Comparison of ENCODE assay signal across 29 mouse cellular contexts in genomic region chr14:122003812-122004211, GRCm38 (mm10). TPM values are rescaled to one million over a fixed set of nuclear protein-coding genes. Genes with fewer than 3 reads are reported as not detected.
A peak's percentile ranks its signal among the peaks of the same experiment; 100 is the strongest.
DNase-seq lines count a peak whose midpoint lies in the region; ATAC-seq and TF ChIP-seq lines count a peak whose summit lies in the region.
"Had no signal": no experiment of that assay in that cellular context is flagged by ENCODE, and none has a peak within 500 bp of the region (broad histone marks: within the 10 kb centered on the region; RNA-seq: fewer than 3 reads in every experiment).

No protein-coding gene starts in this region.

- TF ChIP-seq EP300 in liver, postnatal 0 days (IDR thresholded peaks at IDR 0.05; ENCODE audit: low read depth), result no peak

- no peaks in the 10 kb centered on the region for H3K9me3 ChIP-seq in kidney, embryonic 16.5 days (ENCODE audit: low read length)
- no peaks in the 10 kb centered on the region for H3K9me3 ChIP-seq in liver, embryonic 13.5 days (replicated peaks)
- no peaks in the 10 kb centered on the region for H3K9me3 ChIP-seq in liver, postnatal 0 days (ENCODE audit: low read length)
- H3K9me3 ChIP-seq: embryonic facial prominence, embryonic 15.5 days; forebrain, embryonic 10.5 days; forebrain, embryonic 15.5 days; G1E; heart, embryonic 12.5 days; hindbrain, embryonic 10.5 days had no signal

- H3K27ac ChIP-seq in kidney, embryonic 16.5 days (ENCODE audit: low read length), result no peak overlapping the region
- H3K27ac ChIP-seq in liver, embryonic 13.5 days, result no peak overlapping the region
- no peak overlapping the region for H3K27ac ChIP-seq in liver, postnatal 0 days (ENCODE audit: low read depth)
- H3K27ac ChIP-seq in cerebellum, adult 2 months (ENCODE audit: insufficient read depth, low read length), result no peak overlapping the region
- H3K27ac ChIP-seq: embryonic facial prominence, embryonic 15.5 days; forebrain, embryonic 10.5 days; forebrain, embryonic 15.5 days; hindbrain, embryonic 10.5 days; hindbrain, embryonic 14.5 days had no signal

- no peak for TF ChIP-seq CTCF in liver, postnatal 0 days (IDR thresholded peaks at IDR 0.05; ENCODE audit: low read depth)
- TF ChIP-seq CTCF in cerebellum, adult 2 months (IDR thresholded peaks at IDR 0.05; ENCODE audit: borderline replicate concordance, insufficient read depth, low read depth, low read length), result no peak

- H3K4me1 ChIP-seq in kidney, embryonic 16.5 days (ENCODE audit: insufficient read depth, low read length), result no peaks in the 10 kb centered on the region
- H3K4me1 ChIP-seq in liver, embryonic 13.5 days (replicated peaks), result peaks cover 26% of the 10 kb centered on the region
- H3K4me1 ChIP-seq in liver, postnatal 0 days (ENCODE audit: insufficient read depth), result no peaks in the 10 kb centered on the region
- peaks cover 7% of the 10 kb centered on the region for H3K4me1 ChIP-seq in cerebellum, adult 2 months (ENCODE audit: control insufficient read depth, insufficient read depth, low read length)
- H3K4me1 ChIP-seq: embryonic facial prominence, embryonic 15.5 days; forebrain, embryonic 10.5 days; forebrain, embryonic 15.5 days; hindbrain, embryonic 10.5 days had no signal

- H3K9ac ChIP-seq in kidney, embryonic 16.5 days (replicated peaks; ENCODE audit: low read length), result no peak overlapping the region
- H3K9ac ChIP-seq in liver, embryonic 13.5 days, result no peak overlapping the region
- H3K9ac ChIP-seq in liver, postnatal 0 days (replicated peaks), result no peak overlapping the region
- H3K9ac ChIP-seq: embryonic facial prominence, embryonic 15.5 days; forebrain, embryonic 15.5 days; heart, embryonic 12.5 days; hindbrain, embryonic 14.5 days had no signal

- DNase-seq in kidney, adult 18-20 months, result no peak
- no peak for DNase-seq in liver, embryonic 13.5 days
- DNase-seq in liver, postnatal 0 days, result no peak
- no peak for DNase-seq in cerebellum, adult 2 months
- no peak for DNase-seq in heart, adult 18-20 months
- DNase-seq in cerebellum, adult 18-20 months, result no peak
- DNase-seq: B cell, adult 2 months; cerebellum, adult 11-12 months; cerebellum, postnatal 10 days; embryo, embryonic 11 days; gastrocnemius, postnatal 14 days had no signal

- H3K4me3 ChIP-seq in kidney, embryonic 16.5 days (ENCODE audit: low read length), result no peak overlapping the region
- no peak overlapping the region for H3K4me3 ChIP-seq in liver, embryonic 13.5 days (replicated peaks)
- no peak overlapping the region for H3K4me3 ChIP-seq in liver, postnatal 0 days (ENCODE audit: low read depth, low read length)
- H3K4me3 ChIP-seq in cerebellum, adult 2 months (replicated peaks; ENCODE audit: insufficient read depth, low read depth, low read length), result no peak overlapping the region
- H3K4me3 ChIP-seq: embryonic facial prominence, embryonic 15.5 days; erythroblast, embryonic 14.5 days; forebrain, embryonic 10.5 days; forebrain, embryonic 15.5 days; heart, embryonic 12.5 days; hindbrain, embryonic 10.5 days had no signal

- peaks cover under 1% of the 10 kb centered on the region; the same call in 1 of the 2 replicates for H3K36me3 ChIP-seq in kidney, embryonic 16.5 days (ENCODE audit: insufficient read depth, low read length)
- H3K36me3 ChIP-seq in liver, embryonic 13.5 days, result peaks cover 7% of the 10 kb centered on the region; the same call in 1 of the 2 replicates
- no peaks in the 10 kb centered on the region for H3K36me3 ChIP-seq in liver, postnatal 0 days (replicated peaks; ENCODE audit: insufficient read depth, low read length)
- H3K36me3 ChIP-seq: embryonic facial prominence, embryonic 15.5 days had no signal

- H3K4me2 ChIP-seq in kidney, embryonic 16.5 days (replicated peaks; ENCODE audit: low read depth, low read length), result no peak overlapping the region
- no peak overlapping the region for H3K4me2 ChIP-seq in liver, embryonic 13.5 days
- no peak overlapping the region for H3K4me2 ChIP-seq in liver, postnatal 0 days (ENCODE audit: low read depth, low read length)
- H3K4me2 ChIP-seq: embryonic facial prominence, embryonic 15.5 days; forebrain, embryonic 15.5 days; heart, embryonic 12.5 days; hindbrain, embryonic 14.5 days had no signal

- ATAC-seq in kidney, embryonic 16.5 days (ENCODE audit: low FRiP score, low TSS enrichment), result peak; percentile 24; the same call in 1 of the 2 replicates
- peak; percentile 85 for ATAC-seq in liver, embryonic 13.5 days (ENCODE audit: low read depth)
- 0 out of 2 replicates have a peak, but pooled peaks have one; percentile 33 for ATAC-seq in liver, postnatal 0 days
- ATAC-seq: CD4-positive, CD25-positive, alpha-beta regulatory T cell, adult 4 months; forebrain, embryonic 15.5 days had no signal

- TF ChIP-seq POLR2A in cerebellum, adult 2 months (IDR thresholded peaks at IDR 0.05; ENCODE audit: borderline replicate concordance, insufficient read depth, low read length), result no peak

- no peaks in the 10 kb centered on the region for H3K27me3 ChIP-seq in kidney, embryonic 16.5 days (ENCODE audit: insufficient read depth, low read length)
- H3K27me3 ChIP-seq in liver, embryonic 13.5 days, result no peaks in the 10 kb centered on the region
- no peaks in the 10 kb centered on the region for H3K27me3 ChIP-seq in liver, postnatal 0 days (ENCODE audit: insufficient read depth, low read length)
- H3K27me3 ChIP-seq in cerebellum, adult 2 months (ENCODE audit: control insufficient read depth, insufficient read depth, low read length), result no peaks in the 10 kb centered on the region
- H3K27me3 ChIP-seq: embryonic facial prominence, embryonic 15.5 days; forebrain, embryonic 15.5 days; heart, embryonic 12.5 days had no signal

RNA-seq across cellular contexts. Expression of gene Timm8a2, which starts 30.7 kb away (rescaled TPM):
- polyA plus RNA-seq in kidney, embryonic 16.5 days (2015; fragmentation: Nextera tagmentation; extraction: Ambion mirVana), result not detected in 2 replicates
- not detected in 2 replicates for polyA plus RNA-seq in liver, embryonic 13.5 days (2015; fragmentation: Nextera tagmentation; extraction: Ambion mirVana)
- polyA plus RNA-seq in liver, postnatal 0 days (2015; fragmentation: Nextera tagmentation; extraction: Ambion mirVana), result not detected in 2 replicates
- polyA plus RNA-seq in cerebellum, adult 2 months (2012; rRNA removed), result 0.28 and 0.29 TPM in 2 replicates
- total RNA-seq in heart, adult 18-20 months (2021), result not detected
- total RNA-seq: adrenal gland, adult 18-20 months; adrenal gland, postnatal 14 days; G1E; gastrocnemius, adult 18-20 months; gastrocnemius, postnatal 14 days; heart, adult 8-10 months; heart, postnatal 25 days had no signal
- polyA plus RNA-seq: CD4-positive, CD25-positive, alpha-beta regulatory T cell, adult 4 months; embryonic facial prominence, embryonic 11.5 days; embryonic facial prominence, embryonic 15.5 days; erythroblast, embryonic 14.5 days; forebrain, embryonic 10.5 days; forebrain, embryonic 15.5 days; gonadal fat pad, adult 2 months; heart, embryonic 12.5 days; heart, embryonic 16.5 days; hindbrain, embryonic 10.5 days; hindbrain, embryonic 14.5 days had no signal

RNA-seq across cellular contexts. Expression of gene Gpr183, which starts 38.8 kb away (rescaled TPM):
- polyA plus RNA-seq in kidney, embryonic 16.5 days (2015; fragmentation: Nextera tagmentation; extraction: Ambion mirVana), result 4.0 and 4.9 TPM in 2 replicates
- polyA plus RNA-seq in liver, embryonic 13.5 days (2015; fragmentation: Nextera tagmentation; extraction: Ambion mirVana), result 0.96 and 1.3 TPM in 2 replicates
- 0.94 and 0.95 TPM in 2 replicates for polyA plus RNA-seq in liver, postnatal 0 days (2015; fragmentation: Nextera tagmentation; extraction: Ambion mirVana)
- polyA plus RNA-seq in cerebellum, adult 2 months (2012; rRNA removed), result 0.33 and 0.52 TPM in 2 replicates
- total RNA-seq in heart, adult 18-20 months (2021), result 1 to 10 TPM in 1 of 2 experiments, under 1 TPM in 1; 0.62 to 1.8 TPM

Comparison
In these comparisons a context has a peak if more than half of its experiments do, and no peak if none do; other contexts are left out.
1. ATAC-seq: peak in every context shown above with its lines; median percentile 85 in liver, embryonic 13.5 days; 33 in liver, postnatal 0 days; 24 in kidney, embryonic 16.5 days.